Mouse (Mus musculus): ENCODE results near the gene Celf1. TPM values are rescaled to one million over a fixed set of nuclear protein-coding genes. Genes with fewer than 3 reads are reported as not detected.

The Celf1 gene
- polyA plus RNA-seq, 1 experiment = 210 TPM

GRCm38 (mm10) chr2:90956053-90956452, 15.9 kb downstream of the Celf1 start:
- H3K27ac ChIP-seq (ENCODE audit: insufficient read depth, low read depth, low read length) = peak overlapping the region; percentile 61; the same call in 1 of the 2 replicates

GRCm38 (mm10) chr2:90958856-90959255, 18.7 kb downstream of the Celf1 start:
- Histone ChIP-seq H3K27ac (ENCODE audit: insufficient read depth, low read depth, low read length) (no peak overlapping the region), H3K4me3 (ENCODE audit: insufficient read depth, low read depth, low read length) (no peak overlapping the region), H3K4me1 (ENCODE audit: control insufficient read depth, insufficient read depth, low read length) (peaks cover 2% of the 10 kb centered on the region; the same call in 1 of the 2 replicates)
- 84% methylated on average over 3 of the region's 3 CpGs for WGBS
- TF ChIP-seq CTCF (IDR thresholded peaks at IDR 0.05; ENCODE audit: insufficient read depth, low read depth, low read length) = no peak

More at GRCm38 (mm10) chr2:90956053-90956452, 15.9 kb downstream of the Celf1 start:
- Histone ChIP-seq H3K4me1 (ENCODE audit: control insufficient read depth, insufficient read depth, low read length) (peaks cover 2% of the 10 kb centered on the region; the same call in 1 of the 2 replicates), H3K4me3 (ENCODE audit: insufficient read depth, low read depth, low read length) (no peak overlapping the region)
- TF ChIP-seq POLR2A (IDR thresholded peaks at IDR 0.05; ENCODE audit: insufficient read depth, low read depth, low read length) (no peak), CTCF (IDR thresholded peaks at IDR 0.05; ENCODE audit: insufficient read depth, low read depth, low read length) (no peak)
- 2% methylated on average over 1 of the region's 1 CpGs for WGBS

- Histone ChIP-seq H3K4me3 (ENCODE audit: insufficient read depth, low read depth, low read length) (no peak overlapping the region), H3K4me1 (ENCODE audit: control insufficient read depth, insufficient read depth, low read length) (peaks cover 2% of the 10 kb centered on the region; the same call in 1 of the 2 replicates), H3K27ac (ENCODE audit: insufficient read depth, low read depth, low read length) (no peak overlapping the region)
- TF ChIP-seq POLR2A (IDR thresholded peaks at IDR 0.05; ENCODE audit: insufficient read depth, low read depth, low read length) = no peak
- TF ChIP-seq CTCF (IDR thresholded peaks at IDR 0.05; ENCODE audit: insufficient read depth, low read depth, low read length) = no peak
- WGBS = 85% methylated on average over 2 of the region's 2 CpGs
These were observed 19.8 kb downstream of the Celf1 start for GRCm38 (mm10) chr2:90960012-90960411.

- Histone ChIP-seq H3K27ac (ENCODE audit: insufficient read depth, low read depth, low read length) (peak overlapping the region; percentile 78), H3K4me3 (ENCODE audit: insufficient read depth, low read depth, low read length) (no peak overlapping the region), H3K4me1 (ENCODE audit: control insufficient read depth, insufficient read depth, low read length) (0 out of 2 replicates have a peak, but pooled peaks cover 2% of the 10 kb centered on the region)
- TF ChIP-seq POLR2A (IDR thresholded peaks at IDR 0.05; ENCODE audit: insufficient read depth, low read depth, low read length) (no peak), CTCF (IDR thresholded peaks at IDR 0.05; ENCODE audit: insufficient read depth, low read depth, low read length) (no peak)
- WGBS = 87% methylated on average over 1 of the region's 1 CpGs
These were observed 23.1 kb downstream of the Celf1 start for GRCm38 (mm10) chr2:90963304-90963703.

GRCm38 (mm10) chr2:90964811-90965465, 24.8 kb downstream of the Celf1 start:
- 0 out of 2 replicates have a peak, but pooled peaks cover 2% of the 10 kb centered on the region for H3K4me1 ChIP-seq (ENCODE audit: control insufficient read depth, insufficient read depth, low read length)
- 9% methylated on average over 7 of the region's 7 CpGs for WGBS
- no peak overlapping the region for H3K4me3 ChIP-seq (ENCODE audit: insufficient read depth, low read depth, low read length)
- peak overlapping the region; percentile 88 for H3K27ac ChIP-seq (ENCODE audit: insufficient read depth, low read depth, low read length)
- TF ChIP-seq CTCF (IDR thresholded peaks at IDR 0.05; ENCODE audit: insufficient read depth, low read depth, low read length) (no peak), POLR2A (IDR thresholded peaks at IDR 0.05; ENCODE audit: insufficient read depth, low read depth, low read length) (no peak)

GRCm38 (mm10) chr2:90965466-90966080, 25.4 kb downstream of the Celf1 start:
- no peak for TF ChIP-seq CTCF (IDR thresholded peaks at IDR 0.05; ENCODE audit: insufficient read depth, low read depth, low read length)
- Histone ChIP-seq H3K4me3 (ENCODE audit: insufficient read depth, low read depth, low read length) (no peak overlapping the region), H3K4me1 (ENCODE audit: control insufficient read depth, insufficient read depth, low read length) (0 out of 2 replicates have a peak, but pooled peaks cover 2% of the 10 kb centered on the region), H3K27ac (ENCODE audit: insufficient read depth, low read depth, low read length) (peak overlapping the region; percentile 88)
- 18% methylated on average over 2 of the region's 2 CpGs for WGBS

GRCm38 (mm10) chr2:90970606-90971005, 30.4 kb downstream of the Celf1 start:
- H3K4me3 ChIP-seq (ENCODE audit: insufficient read depth, low read depth, low read length) = no peak overlapping the region
- no peak overlapping the region for H3K27ac ChIP-seq (ENCODE audit: insufficient read depth, low read depth, low read length)
- no peaks in the 10 kb centered on the region for H3K4me1 ChIP-seq (ENCODE audit: control insufficient read depth, insufficient read depth, low read length)
- no peak for TF ChIP-seq CTCF (IDR thresholded peaks at IDR 0.05; ENCODE audit: insufficient read depth, low read depth, low read length)
- TF ChIP-seq POLR2A (IDR thresholded peaks at IDR 0.05; ENCODE audit: insufficient read depth, low read depth, low read length) = no peak

- H3K27ac ChIP-seq (ENCODE audit: insufficient read depth, low read depth, low read length) = no peak overlapping the region; the same call in 1 of the 2 replicates
- H3K4me3 ChIP-seq (ENCODE audit: insufficient read depth, low read depth, low read length) = no peak overlapping the region
- TF ChIP-seq POLR2A (IDR thresholded peaks at IDR 0.05; ENCODE audit: insufficient read depth, low read depth, low read length) (no peak), CTCF (IDR thresholded peaks at IDR 0.05; ENCODE audit: insufficient read depth, low read depth, low read length) (no peak)
- peaks cover 5% of the 10 kb centered on the region for H3K4me1 ChIP-seq (ENCODE audit: control insufficient read depth, insufficient read depth, low read length)
These were observed 33.9 kb downstream of the Celf1 start for GRCm38 (mm10) chr2:90974101-90974500.

GRCm38 (mm10) chr2:90975181-90975835, 35.1 kb downstream of the Celf1 start:
- TF ChIP-seq POLR2A (IDR thresholded peaks at IDR 0.05; ENCODE audit: insufficient read depth, low read depth, low read length) = no peak
- no peak for TF ChIP-seq CTCF (IDR thresholded peaks at IDR 0.05; ENCODE audit: insufficient read depth, low read depth, low read length)
- 32% methylated on average over 7 of the region's 7 CpGs for WGBS
- H3K27ac ChIP-seq (ENCODE audit: insufficient read depth, low read depth, low read length) = no peak overlapping the region

More at GRCm38 (mm10) chr2:90975181-90975835, 35.1 kb downstream of the Celf1 start:
- H3K4me3 ChIP-seq (ENCODE audit: insufficient read depth, low read depth, low read length) = no peak overlapping the region
- peaks cover 5% of the 10 kb centered on the region for H3K4me1 ChIP-seq (ENCODE audit: control insufficient read depth, insufficient read depth, low read length)
